Mouse (Mus musculus): ENCODE measurements at regions not wholly inside any gene's neighbourhood (a gene's known extent, or its start where the extent isn't known, plus 50 kb on each side); places are given as distances from the start of the nearest gene placed in this dataset.

DNA sequence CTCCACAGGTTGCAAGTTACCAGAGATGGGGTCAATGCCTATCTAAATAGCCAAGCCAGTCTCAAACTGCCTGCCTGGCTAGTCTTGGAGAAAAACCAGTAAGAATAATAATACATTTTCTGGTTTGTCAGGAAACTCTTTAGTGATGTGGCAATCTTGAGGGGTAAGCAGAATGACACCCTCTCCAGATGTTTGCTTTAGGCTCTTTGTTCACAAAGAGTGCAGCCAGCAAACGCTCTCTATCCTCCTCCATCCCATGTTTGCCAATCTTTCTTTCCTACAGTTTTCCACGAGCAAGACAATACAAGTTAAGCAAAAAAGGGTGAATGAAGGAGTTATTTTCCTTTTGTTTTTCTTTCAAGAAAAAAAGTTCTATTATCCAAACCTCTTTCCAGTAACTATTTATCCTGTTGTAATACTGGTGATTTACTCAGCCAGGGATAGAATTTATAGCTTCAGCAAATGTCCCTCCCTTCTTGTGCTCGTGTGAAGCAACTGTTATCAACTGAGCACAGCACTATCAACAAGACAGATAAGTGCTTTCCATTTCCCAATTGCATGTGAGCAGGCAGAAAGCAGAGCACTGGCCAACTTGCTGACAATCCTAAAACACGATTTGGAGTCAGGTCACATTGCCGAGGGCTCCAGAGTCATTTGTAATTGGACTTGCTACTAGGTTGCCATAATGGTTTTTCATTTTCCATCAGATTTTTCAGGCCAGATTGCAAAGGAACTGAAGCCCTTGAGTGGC, 873.5 kb downstream of the Rapgef2 start:
- no peaks in the 10 kb centered on the region for H3K36me3 ChIP-seq
- H3K4me3 ChIP-seq, result no peak overlapping the region
- peaks cover 10% of the 10 kb centered on the region for H3K4me1 ChIP-seq
- 10% methylated on average over 5 of the region's 5 CpGs for WGBS
- no peak overlapping the region for H3K4me2 ChIP-seq
- H3K27me3 ChIP-seq (replicated peaks), result no peaks in the 10 kb centered on the region
- H3K9ac ChIP-seq, result no peak overlapping the region
- no peaks in the 10 kb centered on the region for H3K9me3 ChIP-seq
- H3K27ac ChIP-seq (replicated peaks), result no peak overlapping the region
- ATAC-seq (ENCODE audit: extremely low read depth, insufficient number of reproducible peaks, low FRiP score, low TSS enrichment), result no peak

DNA sequence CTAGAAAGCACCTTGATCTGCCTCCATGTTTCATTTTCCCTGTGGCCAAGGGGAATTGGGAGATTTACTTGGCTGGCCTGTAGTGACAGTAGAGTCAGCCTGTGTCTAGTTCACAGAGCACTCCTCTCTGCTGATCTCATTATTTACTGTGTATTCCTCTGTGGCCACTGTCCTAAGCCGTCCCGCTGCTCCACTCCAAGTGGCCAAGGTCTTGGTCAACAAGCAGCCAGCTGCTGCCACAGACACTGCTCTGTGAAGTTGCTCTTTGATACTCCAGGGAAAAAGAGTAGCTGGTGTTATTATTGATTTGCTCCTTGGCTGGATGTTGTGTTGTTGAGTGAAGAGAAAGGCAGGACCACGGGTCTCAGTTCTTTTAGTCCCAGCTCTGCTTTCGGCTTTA, 874.9 kb downstream of the Rapgef2 start:
- Histone ChIP-seq H3K36me3 (no peaks in the 10 kb centered on the region), H3K9me3 (no peaks in the 10 kb centered on the region), H3K27me3 (replicated peaks) (no peaks in the 10 kb centered on the region), H3K4me1 (peaks cover 10% of the 10 kb centered on the region), H3K4me3 (no peak overlapping the region), H3K9ac (no peak overlapping the region), H3K27ac (replicated peaks) (no peak overlapping the region), H3K4me2 (no peak overlapping the region)
- no peak for ATAC-seq (ENCODE audit: extremely low read depth, insufficient number of reproducible peaks, low FRiP score, low TSS enrichment)
- WGBS, result 70% methylated on average over 4 of the region's 4 CpGs

DNA sequence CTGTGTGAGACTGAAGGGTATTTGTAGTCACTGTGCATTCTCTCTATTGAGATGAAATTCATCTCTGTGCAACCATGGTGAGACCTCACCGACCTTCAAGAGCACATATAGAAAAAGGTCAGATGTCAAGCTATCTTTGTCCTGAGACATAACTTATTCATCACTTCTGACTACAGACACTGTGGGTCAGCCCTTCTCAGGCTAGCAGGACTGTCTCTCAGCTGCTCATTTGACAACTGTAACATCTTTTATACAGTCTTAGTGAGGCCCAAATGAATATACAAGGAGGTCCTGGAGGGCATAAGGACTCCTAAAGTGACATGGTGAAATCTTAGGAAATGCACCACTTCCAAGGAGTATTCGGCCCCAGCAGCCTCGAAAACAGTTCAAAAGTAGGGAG, 877.1 kb downstream of the Rapgef2 start:
- no peaks in the 10 kb centered on the region for H3K27me3 ChIP-seq (replicated peaks)
- no peak overlapping the region for H3K9ac ChIP-seq
- 65% methylated on average over 3 of the region's 3 CpGs for WGBS
- H3K36me3 ChIP-seq, result no peaks in the 10 kb centered on the region
- H3K4me2 ChIP-seq, result no peak overlapping the region
- no peak overlapping the region for H3K4me3 ChIP-seq
- ATAC-seq (ENCODE audit: extremely low read depth, insufficient number of reproducible peaks, low FRiP score, low TSS enrichment), result no peak
- H3K27ac ChIP-seq (replicated peaks), result no peak overlapping the region
- no peaks in the 10 kb centered on the region for H3K9me3 ChIP-seq
- H3K4me1 ChIP-seq, result peaks cover 15% of the 10 kb centered on the region

DNA sequence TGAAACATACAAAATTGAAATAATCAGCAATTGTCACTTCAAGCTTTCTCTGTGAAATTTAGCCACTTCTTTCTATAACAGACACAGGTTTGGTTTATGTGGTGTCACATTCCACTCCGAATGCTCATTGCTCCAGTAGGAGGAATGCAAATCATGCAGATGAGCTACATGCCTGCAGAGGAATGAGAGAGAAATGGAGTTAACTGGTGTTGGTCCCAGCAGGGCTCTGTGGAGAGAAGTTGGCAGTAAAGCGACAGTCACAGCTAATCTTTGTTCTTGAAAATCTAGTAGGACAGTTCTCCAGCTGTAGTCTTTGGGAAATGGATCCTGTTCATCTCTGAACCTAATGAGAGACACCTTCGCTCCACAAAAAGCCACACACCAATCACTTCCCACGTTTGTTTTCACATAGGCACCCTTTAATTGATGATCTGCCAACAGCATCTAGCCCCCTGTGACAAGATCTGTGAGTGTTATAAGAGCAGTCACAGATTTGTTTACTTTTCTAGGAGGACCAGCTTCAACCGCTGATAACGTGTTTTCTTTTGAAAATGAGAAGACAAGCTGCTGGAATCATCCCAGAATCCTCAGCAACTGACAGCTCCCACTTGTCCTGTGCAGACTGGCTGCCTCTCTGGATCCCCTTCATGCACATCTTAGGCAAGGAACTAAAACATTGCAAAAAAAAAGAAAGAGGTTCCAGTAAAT, 880.4 kb downstream of the Rapgef2 start:
- WGBS, result 11% methylated on average over 6 of the region's 6 CpGs
- Histone ChIP-seq H3K4me2 (peak overlapping the region; percentile 21; the same call in 1 of the 2 replicates), H3K4me1 (peaks cover 5% of the 10 kb centered on the region), H3K27me3 (replicated peaks) (no peaks in the 10 kb centered on the region), H3K36me3 (no peaks in the 10 kb centered on the region), H3K9me3 (no peaks in the 10 kb centered on the region), H3K9ac (no peak overlapping the region), H3K4me3 (no peak overlapping the region), H3K27ac (replicated peaks) (no peak overlapping the region)
- ATAC-seq (ENCODE audit: extremely low read depth, insufficient number of reproducible peaks, low FRiP score, low TSS enrichment), result no peak

DNA sequence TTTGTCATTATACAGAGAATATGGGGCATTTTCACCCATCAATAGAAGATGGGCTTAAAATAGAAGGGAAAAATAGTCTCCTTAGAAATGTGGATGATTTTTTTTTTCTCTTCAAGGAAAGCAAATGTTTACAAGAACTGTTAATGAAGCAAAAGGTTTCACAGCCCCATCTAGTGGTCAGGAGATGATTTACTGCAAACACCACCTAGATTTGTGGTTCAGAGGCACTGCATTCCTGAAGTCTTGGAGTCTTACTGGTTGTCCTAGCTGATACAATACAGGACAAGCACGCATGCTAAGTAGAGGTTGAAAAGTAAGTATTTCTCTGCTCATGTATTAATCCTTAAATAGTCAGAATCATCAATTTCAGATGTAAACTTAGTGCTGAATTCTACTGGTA, 927.9 kb downstream of the Rapgef2 start:
- Histone ChIP-seq H3K4me3 (no peak overlapping the region), H3K36me3 (no peaks in the 10 kb centered on the region), H3K9me3 (no peaks in the 10 kb centered on the region), H3K9ac (no peak overlapping the region), H3K27me3 (replicated peaks) (no peaks in the 10 kb centered on the region), H3K27ac (replicated peaks) (no peak overlapping the region), H3K4me2 (no peak overlapping the region), H3K4me1 (no peaks in the 10 kb centered on the region)
- no peak for ATAC-seq (ENCODE audit: extremely low read depth, insufficient number of reproducible peaks, low FRiP score, low TSS enrichment)
- WGBS, result 38% methylated on average over 1 of the region's 1 CpGs

DNA sequence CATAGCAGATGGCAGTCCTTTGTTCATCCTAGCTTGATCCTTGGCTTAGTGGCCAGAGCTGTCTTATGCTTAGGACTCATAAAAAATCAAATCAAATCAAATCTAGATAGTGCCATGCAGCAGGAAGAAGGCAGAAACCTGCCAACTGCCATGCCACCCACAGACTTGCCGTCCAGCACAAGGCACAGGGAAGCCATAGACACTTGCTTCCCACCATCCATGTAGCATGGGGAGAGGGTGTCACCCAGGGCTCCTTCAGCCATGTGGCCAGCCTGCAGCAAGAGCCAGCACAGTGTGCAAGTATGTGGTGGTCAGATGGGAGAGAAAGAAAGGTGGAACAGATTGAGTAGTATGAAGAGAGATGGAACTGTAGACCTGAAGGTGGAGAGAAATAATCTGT, 946.4 kb downstream of the Rapgef2 start:
- H3K36me3 ChIP-seq, result no peaks in the 10 kb centered on the region
- no peaks in the 10 kb centered on the region for H3K27me3 ChIP-seq (replicated peaks)
- H3K4me3 ChIP-seq, result no peak overlapping the region
- H3K9ac ChIP-seq, result no peak overlapping the region
- H3K4me1 ChIP-seq, result no peaks in the 10 kb centered on the region
- 80% methylated on average over 1 of the region's 1 CpGs for WGBS
- no peaks in the 10 kb centered on the region for H3K9me3 ChIP-seq
- H3K27ac ChIP-seq (replicated peaks), result no peak overlapping the region
- no peak for ATAC-seq (ENCODE audit: extremely low read depth, insufficient number of reproducible peaks, low FRiP score, low TSS enrichment)
- H3K4me2 ChIP-seq, result no peak overlapping the region

DNA sequence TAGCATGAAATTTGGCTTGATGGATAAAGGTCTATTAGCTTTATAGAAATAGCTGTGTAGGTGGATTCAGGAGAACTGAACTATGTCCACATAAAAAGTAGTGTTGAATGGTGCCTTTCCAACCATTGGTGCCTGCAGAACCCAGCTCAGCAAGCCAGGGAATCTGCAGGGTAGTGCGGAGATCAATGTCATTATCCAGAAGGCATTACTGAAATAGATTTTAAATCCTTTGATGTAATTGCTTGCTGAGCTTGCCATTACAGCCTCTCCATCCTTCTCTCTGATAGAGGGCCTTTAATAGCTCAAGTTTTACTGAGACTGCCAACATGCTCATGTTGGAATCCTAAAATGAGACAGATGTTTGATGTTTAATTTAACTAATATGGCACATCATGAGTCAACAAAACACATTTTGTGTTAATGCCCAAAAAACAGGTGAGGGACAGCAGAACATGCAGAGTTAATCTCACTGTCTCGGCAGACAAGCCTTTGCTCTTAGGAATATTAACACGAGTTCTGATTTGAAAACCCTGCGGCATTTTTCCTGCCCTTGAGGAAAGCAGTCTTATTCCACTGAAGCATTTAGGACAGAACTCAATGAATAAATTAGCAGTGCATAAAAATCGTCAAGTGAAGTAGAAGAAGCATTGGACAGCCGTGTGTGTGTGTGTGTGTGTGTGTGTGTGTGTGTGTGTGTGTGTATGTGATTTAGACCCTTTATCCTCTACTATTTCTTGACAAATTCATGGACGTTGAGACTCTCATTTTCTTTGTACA, 974.5 kb downstream of the Rapgef2 start:
- H3K4me3 ChIP-seq, result no peak overlapping the region
- H3K9ac ChIP-seq, result no peak overlapping the region
- H3K4me1 ChIP-seq, result 0 out of 2 replicates have a peak, but pooled peaks cover 2% of the 10 kb centered on the region
- no peaks in the 10 kb centered on the region for H3K36me3 ChIP-seq
- H3K9me3 ChIP-seq, result no peaks in the 10 kb centered on the region
- H3K27me3 ChIP-seq (replicated peaks), result no peaks in the 10 kb centered on the region
- H3K27ac ChIP-seq (replicated peaks), result no peak overlapping the region
- ATAC-seq (ENCODE audit: extremely low read depth, insufficient number of reproducible peaks, low FRiP score, low TSS enrichment), result no peak
- H3K4me2 ChIP-seq, result no peak overlapping the region
- 77% methylated on average over 7 of the region's 7 CpGs for WGBS

DNA sequence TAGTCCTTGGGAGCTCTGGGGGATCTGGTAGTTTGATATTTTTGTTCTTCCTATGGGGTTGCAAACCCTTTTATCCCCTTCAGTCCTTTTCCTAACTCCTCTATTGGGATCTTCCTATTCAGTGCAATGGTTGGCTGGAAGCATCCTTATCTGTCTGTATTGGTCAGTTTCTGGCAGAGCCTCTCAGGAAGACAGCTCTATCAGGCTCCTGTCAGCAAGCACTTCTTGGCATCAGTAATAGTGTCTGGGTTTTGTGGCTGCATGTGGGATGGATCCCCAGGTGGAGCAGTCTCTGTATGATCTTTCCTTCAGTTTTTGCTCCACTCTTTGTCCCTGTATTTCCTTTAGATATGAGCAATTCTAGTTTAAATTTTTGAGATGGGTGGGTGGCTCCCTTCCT, 985.8 kb downstream of the Rapgef2 start:
- H3K9ac ChIP-seq, result no peak overlapping the region
- H3K4me1 ChIP-seq, result no peaks in the 10 kb centered on the region
- H3K4me2 ChIP-seq, result no peak overlapping the region
- no peak overlapping the region for H3K27ac ChIP-seq (replicated peaks)
- no peak for ATAC-seq (ENCODE audit: extremely low read depth, insufficient number of reproducible peaks, low FRiP score, low TSS enrichment)
- no peaks in the 10 kb centered on the region for H3K27me3 ChIP-seq (replicated peaks)
- no peaks in the 10 kb centered on the region for H3K36me3 ChIP-seq
- no peaks in the 10 kb centered on the region for H3K9me3 ChIP-seq
- no peak overlapping the region for H3K4me3 ChIP-seq

DNA sequence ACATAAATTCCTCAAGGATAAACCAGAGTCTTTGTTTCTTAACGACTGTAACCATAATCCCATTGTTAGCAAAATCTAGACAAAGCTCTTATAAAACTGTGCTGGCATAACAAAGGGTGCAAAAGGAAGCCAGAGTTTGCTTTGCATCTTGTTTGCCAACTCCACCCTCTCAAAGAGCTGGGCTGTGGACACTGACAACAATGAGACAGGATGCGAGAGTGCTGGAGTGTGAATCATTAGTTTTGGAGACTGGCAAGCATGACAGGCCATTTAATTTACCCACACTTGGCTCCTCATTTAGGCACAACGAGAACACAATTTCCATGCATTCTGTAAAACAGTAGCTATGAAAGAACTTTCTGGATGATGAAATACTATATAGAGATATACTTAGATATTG, 994.4 kb downstream of the Rapgef2 start:
- no peaks in the 10 kb centered on the region for H3K9me3 ChIP-seq
- H3K36me3 ChIP-seq, result no peaks in the 10 kb centered on the region
- H3K9ac ChIP-seq, result no peak overlapping the region
- no peak overlapping the region for H3K4me3 ChIP-seq
- WGBS, result 51% methylated on average over 3 of the region's 3 CpGs
- no peaks in the 10 kb centered on the region for H3K27me3 ChIP-seq (replicated peaks)
- no peak for ATAC-seq (ENCODE audit: extremely low read depth, insufficient number of reproducible peaks, low FRiP score, low TSS enrichment)
- no peak overlapping the region for H3K4me2 ChIP-seq
- H3K4me1 ChIP-seq, result no peaks in the 10 kb centered on the region
- H3K27ac ChIP-seq (replicated peaks), result no peak overlapping the region

DNA sequence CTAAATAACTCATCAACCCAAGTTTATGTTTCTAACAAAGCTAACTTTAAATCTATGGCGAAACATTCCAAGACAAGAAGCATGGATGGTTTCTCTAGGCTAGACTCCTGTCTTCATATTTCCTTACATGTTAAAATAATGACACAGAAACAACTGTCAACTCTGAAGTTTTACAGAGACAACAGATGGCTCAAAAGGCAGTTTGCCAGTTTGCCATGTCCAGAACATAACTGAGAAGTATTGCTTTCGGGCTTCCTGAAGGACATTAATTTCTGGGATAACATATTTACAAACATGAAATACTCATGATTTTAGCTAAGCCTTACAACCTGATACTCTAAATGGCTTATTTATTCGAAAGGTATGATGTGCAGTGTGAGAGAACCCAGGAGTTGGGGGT, 1002.2 kb downstream of the Rapgef2 start:
- H3K4me3 ChIP-seq, result no peak overlapping the region
- H3K36me3 ChIP-seq, result no peaks in the 10 kb centered on the region
- H3K27ac ChIP-seq (replicated peaks), result no peak overlapping the region
- H3K27me3 ChIP-seq (replicated peaks), result no peaks in the 10 kb centered on the region
- no peaks in the 10 kb centered on the region for H3K4me1 ChIP-seq
- no peaks in the 10 kb centered on the region for H3K9me3 ChIP-seq
- WGBS, result 77% methylated on average over 3 of the region's 3 CpGs
- no peak for ATAC-seq (ENCODE audit: extremely low read depth, insufficient number of reproducible peaks, low FRiP score, low TSS enrichment)
- no peak overlapping the region for H3K4me2 ChIP-seq
- no peak overlapping the region for H3K9ac ChIP-seq

DNA sequence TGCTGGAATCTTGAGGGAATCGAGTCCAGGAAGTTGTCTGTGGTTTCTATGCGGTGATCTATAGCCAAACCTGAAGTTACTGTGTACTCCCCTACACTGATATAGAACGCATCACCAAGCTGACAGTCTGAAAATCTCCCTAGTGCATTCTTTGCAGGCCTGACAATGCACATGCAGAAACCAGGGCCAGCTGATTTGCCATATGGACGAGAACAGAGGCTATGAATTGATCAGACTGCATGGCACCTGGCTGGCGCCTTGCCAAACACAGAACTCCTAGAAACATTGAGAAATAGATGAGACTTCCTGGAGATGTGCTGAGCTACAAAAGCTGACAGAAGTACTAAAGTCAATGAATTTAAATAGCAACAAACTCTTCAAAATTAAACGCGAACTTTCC, 1049.4 kb downstream of the Rapgef2 start:
- no peak for ATAC-seq (ENCODE audit: extremely low read depth, insufficient number of reproducible peaks, low FRiP score, low TSS enrichment)
- Histone ChIP-seq H3K4me2 (no peak overlapping the region), H3K36me3 (no peaks in the 10 kb centered on the region), H3K27me3 (replicated peaks) (no peaks in the 10 kb centered on the region), H3K4me1 (no peaks in the 10 kb centered on the region), H3K9me3 (no peaks in the 10 kb centered on the region), H3K4me3 (no peak overlapping the region), H3K9ac (no peak overlapping the region), H3K27ac (replicated peaks) (no peak overlapping the region)
- 71% methylated on average over 7 of the region's 7 CpGs for WGBS

Measured in heart, embryonic 13.5 days (tissue).